Mouse (Mus musculus) regulatory T cell (primary cell): ENCODE data around the gene Zfp276.

Source experiments
- in situ Hi-C: fragments of 300-600 bp; cut with MboI, MseI; formaldehyde crosslinking; loops from one replicate; pipeline ENCODE4 v1.15.1; 2025; ENCODE audit warnings: high pct_unique_total_duplicates

Zfp276 gene

DNA sequence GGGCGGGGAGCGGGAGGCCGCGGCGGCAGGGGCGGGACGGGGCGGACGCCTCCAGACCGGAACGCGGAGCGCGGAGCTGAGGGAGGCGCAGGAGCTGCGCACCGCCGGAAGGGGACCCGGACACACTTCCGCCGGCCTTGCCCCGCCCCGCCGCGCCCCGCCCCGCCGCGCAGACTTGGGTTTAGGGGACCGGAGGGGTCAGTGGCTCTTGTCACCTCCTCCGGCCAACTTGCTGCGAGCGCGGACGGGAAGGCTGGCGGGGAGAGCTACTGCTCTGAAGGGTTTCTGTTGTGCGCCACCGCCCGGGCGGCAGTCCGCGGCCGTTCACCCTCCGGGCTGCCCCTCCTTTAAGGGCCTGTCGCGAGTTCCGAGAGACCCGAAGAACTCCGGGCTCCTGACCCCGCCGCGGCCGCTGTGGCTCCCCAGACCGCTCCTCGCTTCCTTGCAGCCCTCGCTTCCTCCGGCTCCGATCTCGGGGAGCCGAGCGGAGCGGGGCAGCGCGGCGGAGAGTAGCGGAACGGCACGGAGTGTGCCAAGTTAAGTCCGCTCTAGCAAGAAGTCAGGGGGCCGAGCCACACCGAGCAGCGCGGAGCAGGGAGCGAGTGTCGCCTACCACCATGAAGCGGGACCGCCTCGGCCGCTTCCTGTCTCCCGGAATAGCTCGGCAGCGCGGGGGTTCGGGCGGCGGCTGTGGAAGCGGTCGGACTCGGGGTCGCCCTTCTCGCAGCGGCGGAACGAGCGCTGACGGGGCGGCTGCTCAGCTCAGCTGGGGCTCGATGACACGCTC is at the start of gene Zfp276, which contains the start of gene Vps9d1:
Gene Zfp276, plus strand, starts transcription at position 97 of the 787 bp plus-strand sequence.
Gene Vps9d1, minus strand, starts transcription at position 250 of the 787 bp plus-strand sequence.
- in situ Hi-C loops: no loop called here

GRCm38 (mm10) chr8:123211876-123212275 is 42.1 kb upstream of the Zfp276 start:
- in situ Hi-C loops: no loop called here

DNA sequence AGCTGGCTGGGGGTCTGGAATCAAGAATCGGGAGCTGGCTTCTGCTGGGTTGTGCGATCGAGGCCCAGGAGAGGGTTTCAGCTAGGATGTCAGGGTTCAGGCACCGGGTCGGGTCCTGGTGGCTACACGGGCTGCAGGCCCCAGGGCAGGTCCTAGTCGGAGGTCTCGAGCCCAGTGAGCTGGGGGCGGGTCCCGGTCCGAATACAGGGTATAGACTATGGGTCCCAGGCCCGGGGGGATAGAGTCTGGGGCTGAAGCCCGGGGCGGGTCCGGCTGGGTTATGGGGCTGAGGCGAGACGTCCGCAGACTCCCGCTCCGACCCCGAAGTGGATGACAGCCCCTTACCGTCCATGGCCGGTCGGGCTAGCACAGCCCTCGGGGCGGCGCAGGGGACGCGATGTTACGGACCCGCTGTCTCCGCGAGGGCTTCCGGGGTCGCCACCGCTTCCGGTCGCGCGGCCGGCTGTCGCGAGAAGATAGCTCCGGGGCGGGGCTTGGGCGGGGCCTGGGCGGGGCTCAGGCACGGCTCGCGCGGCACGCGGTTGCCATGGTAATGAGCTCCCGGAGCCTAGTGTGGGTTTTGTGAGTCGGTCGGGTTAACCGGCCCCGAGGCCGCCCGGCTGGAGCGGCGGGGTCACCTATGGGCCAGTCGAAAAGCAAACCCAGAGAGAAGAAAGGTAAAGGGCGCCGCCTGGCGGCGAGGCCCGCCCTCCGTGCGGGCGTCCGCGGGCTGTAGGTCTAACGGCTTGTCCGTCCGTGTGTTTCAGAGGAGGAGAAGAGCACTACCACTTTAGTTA is 41.5 kb upstream of the Zfp276 start, which contains the start of the genes Chmp1a and Spata33:
Gene Chmp1a, minus strand, starts transcription at position 443 of the 797 bp plus-strand sequence.
Gene Spata33, plus strand, starts transcription at position 512 of the 797 bp plus-strand sequence.
- in situ Hi-C loops: no loop called here

DNA sequence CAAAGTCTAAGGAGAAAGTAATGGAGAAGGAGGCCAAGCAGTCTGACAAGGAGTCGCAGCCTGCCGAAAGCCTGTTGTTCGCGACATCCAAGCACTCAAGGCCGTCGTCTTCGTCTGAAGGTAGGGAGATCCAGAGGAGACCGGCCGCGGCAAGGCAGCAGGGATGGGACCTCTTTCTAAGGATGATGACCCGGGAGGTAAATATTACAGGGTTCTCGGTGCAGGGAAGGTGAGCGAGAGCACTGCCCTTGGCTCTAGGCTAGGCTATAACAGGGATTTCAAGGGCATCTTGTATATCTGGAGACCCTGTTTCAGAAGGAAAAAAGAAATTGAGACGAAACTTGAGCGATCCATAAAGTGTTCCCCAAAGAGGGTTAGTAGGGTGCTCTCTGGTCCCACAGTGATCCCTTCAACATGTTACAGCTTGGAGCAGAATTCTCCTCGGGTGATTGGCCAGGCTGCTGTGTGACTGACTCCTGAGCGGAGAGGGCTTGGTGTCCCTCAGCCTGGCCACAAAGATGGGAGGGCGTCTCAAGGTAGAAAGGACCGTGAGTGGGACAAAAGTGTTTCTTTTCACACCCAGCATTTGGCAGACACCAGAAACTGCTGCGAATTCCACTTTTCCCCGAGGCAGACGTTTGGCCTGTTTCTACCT is 40.8 kb upstream of the Zfp276 start:
- in situ Hi-C loops: no loop called here

GRCm38 (mm10) chr8:123215430-123215829 is 38.6 kb upstream of the Zfp276 start:
- in situ Hi-C loops: no loop called here

- in situ Hi-C loops: no loop called here
Measured at GRCm38 (mm10) chr8:123220917-123221316, 33.1 kb upstream of the Zfp276 start.

GRCm38 (mm10) chr8:123224278-123225266 is 29.4 kb upstream of the Zfp276 start, which contains the start of gene Cdk10:
TSS of gene Cdk10 (plus strand) at chr8:123224842.
- in situ Hi-C loops: loop anchor here (25.0 kb wide), 1 partner anchor 1362 kb away; no protein-coding TSS in a partner anchor

- in situ Hi-C loops: loop anchor here (25.0 kb wide), 1 partner anchor 1366 kb away; no protein-coding TSS in a partner anchor
Measured at GRCm38 (mm10) chr8:123228416-123228815, 25.6 kb upstream of the Zfp276 start.

DNA sequence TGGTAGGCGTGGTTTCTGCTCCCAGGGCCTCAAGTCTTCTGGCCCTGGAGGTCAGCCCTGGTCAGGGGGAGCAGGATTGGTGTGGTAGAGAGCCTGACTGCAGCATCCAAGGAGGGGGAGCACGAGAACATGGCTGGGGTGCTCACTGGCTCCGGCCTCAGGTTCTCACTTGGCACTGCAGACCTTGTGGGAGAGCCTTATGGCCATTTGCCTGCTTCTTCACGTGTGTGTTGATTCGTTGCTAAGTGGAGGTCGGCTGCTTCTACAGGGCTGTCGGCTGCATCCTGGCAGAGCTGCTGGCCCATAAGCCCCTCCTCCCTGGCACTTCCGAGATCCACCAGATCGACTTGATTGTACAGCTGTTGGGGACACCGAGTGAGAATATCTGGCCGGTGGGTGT is 23.7 kb upstream of the Zfp276 start:
- in situ Hi-C loops: loop anchor here (25.0 kb wide), 1 partner anchor 1368 kb away; no protein-coding TSS in a partner anchor

DNA sequence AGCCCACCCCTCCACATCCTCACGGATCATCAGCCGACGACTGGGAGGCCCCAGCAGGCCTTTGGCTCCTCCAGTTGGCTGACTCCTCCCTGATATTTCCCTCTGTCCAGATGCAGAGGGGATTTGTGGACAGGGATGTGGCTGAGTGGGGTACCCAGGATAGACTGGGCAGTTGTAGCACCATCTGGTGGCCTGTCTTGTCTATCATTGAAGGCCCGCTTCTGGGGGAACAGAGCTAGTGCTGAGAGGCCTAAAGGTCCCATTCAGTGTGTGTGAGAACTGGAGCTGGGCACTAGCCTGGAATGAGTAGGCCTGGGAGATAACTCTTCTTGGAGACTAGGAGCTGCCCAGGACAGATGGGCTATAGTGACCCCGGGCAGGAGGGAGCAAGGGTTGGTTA is 22.3 kb upstream of the Zfp276 start:
- in situ Hi-C loops: loop anchor here (25.0 kb wide), 1 partner anchor 1369 kb away; no protein-coding TSS in a partner anchor

DNA sequence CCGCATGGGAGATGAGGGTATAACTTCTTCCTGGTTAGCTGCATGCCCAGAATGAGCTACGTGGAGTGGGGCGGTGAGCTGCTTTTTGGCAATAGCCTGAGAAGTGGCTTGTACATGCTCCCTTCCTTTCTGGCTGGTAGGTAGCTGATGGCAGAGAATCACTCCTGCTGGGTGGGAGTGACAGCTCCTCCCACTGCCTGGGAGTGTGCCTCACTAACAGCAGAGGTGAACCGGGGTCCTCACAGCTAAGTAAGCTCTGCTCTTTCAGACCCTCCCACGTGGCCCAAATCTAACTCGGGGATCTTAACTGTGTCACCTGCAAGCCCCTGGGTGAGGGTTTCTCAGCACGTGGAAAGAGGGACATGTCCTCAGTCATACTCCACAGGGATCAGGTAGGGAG is 21.4 kb upstream of the Zfp276 start:
- in situ Hi-C loops: loop anchor here (25.0 kb wide), 1 partner anchor 1370 kb away; no protein-coding TSS in a partner anchor

- in situ Hi-C loops: loop anchor here (25.0 kb wide), 1 partner anchor 1371 kb away; no protein-coding TSS in a partner anchor
Measured at GRCm38 (mm10) chr8:123233300-123233699, 20.7 kb upstream of the Zfp276 start.

GRCm38 (mm10) chr8:123233760-123234159 is 20.2 kb upstream of the Zfp276 start:
- in situ Hi-C loops: loop anchor here (25.0 kb wide), 1 partner anchor 1371 kb away; no protein-coding TSS in a partner anchor

- in situ Hi-C loops: loop anchor here (25.0 kb wide), 1 partner anchor 1373 kb away; no protein-coding TSS in a partner anchor
Measured at GRCm38 (mm10) chr8:123234918-123235519, 19.0 kb upstream of the Zfp276 start.

DNA sequence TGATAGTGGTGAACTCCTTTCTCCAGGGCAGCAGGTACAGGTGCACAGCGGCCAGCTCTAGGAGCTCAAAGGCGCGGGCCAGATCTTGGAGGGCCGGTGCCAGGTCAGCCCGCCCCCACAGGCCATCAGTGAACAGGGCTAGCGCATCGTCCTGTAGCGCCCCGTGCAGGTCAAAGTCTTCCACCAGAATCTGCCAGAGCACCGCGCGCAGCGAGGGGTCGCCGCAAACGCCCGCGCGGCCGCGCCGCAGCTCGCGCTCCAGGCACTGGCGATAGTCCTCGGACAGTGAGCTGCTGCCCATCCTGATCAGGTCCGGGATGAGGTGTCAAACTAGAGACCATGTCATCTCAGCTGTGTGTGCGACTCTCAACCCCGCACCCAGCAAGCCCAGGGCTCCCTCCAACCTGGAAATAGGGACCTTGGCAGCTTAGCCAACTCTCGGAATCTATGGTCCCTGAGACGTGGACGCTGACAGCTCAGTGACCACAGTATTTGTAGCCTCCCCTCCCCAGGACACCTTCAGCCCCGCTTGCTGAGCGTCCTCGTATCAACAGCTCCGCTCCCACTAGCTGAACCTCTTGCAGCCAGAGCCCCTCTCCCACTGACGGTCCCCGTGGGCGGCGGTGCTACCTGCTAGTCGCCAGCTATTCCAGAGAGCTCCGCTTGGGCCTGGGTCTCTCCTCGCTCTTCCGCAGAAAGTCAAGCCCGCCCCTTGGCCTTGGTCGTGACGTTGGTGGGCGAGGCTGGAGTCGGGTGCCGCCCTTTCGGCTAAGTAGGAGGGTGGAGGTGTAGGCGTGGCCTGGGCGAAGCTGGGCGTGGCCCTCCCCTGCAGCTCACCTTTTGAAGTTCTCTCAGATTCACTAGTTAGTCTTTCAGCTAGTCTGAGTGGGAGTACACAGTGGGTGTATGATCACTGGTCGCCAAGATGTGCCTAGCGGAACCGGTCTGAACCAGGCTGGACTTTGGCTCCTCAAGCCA is 18.2 kb upstream of the Zfp276 start, which contains the start of gene Spata2l:
Gene Spata2l, minus strand, starts transcription at position 714 of the 978 bp plus-strand sequence.
- in situ Hi-C loops: loop anchor here (25.0 kb wide), 1 partner anchor 1374 kb away; no protein-coding TSS in a partner anchor

DNA sequence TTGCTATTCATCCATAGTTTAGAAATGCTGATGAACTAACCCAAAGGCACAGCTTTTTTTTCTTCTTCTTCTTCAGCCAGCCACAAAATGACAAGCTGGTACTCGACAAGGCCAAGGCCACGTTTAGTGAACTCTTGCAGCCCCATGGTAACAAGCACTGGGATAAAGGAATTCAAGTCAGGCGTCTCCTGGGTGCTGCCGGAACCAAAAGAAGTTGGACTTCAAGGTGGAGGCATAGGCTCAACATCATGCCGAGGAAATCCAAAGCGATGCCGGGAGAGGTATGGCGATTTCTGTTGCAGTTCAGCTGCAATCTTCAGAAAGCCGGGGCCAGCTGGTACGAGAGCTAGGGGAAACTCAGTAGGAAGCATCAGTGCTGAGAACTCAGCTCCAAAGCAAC is 14.6 kb upstream of the Zfp276 start:
- in situ Hi-C loops: loop anchor here (25.0 kb wide), 1 partner anchor 1377 kb away; no protein-coding TSS in a partner anchor

DNA sequence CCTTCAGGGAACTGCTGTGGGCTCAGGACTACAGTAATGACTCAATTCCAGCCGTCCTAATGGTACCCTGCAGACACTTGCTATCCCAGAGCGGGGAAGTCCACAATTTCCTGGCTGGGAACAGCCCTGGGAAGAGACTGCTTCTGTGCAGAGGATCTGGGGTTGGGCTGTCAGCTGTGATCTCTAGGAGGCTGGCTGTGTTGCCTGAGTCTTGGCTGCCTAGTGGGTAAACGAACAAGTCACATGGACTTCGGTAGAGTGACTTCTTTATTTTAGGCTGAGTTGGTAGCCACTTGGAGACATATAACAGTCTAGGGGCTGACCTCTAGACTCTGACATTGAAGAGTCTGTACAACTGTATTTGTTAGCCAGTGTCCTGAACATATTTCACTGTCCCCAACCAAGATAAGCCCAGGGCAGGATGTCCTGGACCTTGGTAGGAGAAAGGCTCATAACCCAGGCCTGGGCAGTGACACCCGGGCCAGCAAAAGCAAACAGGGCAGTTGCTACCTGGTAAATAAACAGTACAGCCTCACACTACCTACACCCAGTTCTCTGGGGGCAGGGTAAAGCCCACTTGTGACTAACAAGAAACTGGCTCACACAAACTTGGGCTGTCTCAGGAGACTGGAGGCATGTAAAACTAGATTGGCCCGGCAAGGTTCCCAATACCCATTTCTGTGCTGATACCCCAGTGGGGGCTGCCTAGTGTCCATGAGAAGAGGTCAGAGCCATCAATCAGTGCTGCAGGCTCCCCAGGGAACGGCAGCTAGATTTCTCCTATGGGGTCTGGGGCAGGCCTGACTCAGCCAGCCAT is 11.7 kb upstream of the Zfp276 start:
- in situ Hi-C loops: loop anchor here (25.0 kb wide), 1 partner anchor 1380 kb away; no protein-coding TSS in a partner anchor
